Mouse (Mus musculus) small intestine, adult 2 months (tissue): ENCODE data around the gene Lrba.

Experiments used
- CTCF ChIP-seq: fragments of 200-500 bp; IDR thresholded peaks from 2 replicates; pipeline ENCODE4 v1.5.1; 2012; ENCODE audit warnings: low read depth, mild to moderate bottlenecking, control low read depth, inconsistent platforms, low read length, moderate library complexity, mixed read lengths; ENCODE audit not compliant: insufficient replicate concordance, insufficient read length; ENCODE audit errors: extremely low read depth
- POLR2A ChIP-seq: fragments of 200-500 bp; IDR thresholded peaks from 2 replicates; pipeline ENCODE4 v1.6.1; 2012; ENCODE audit warnings: low read depth, mild to moderate bottlenecking, control low read depth, inconsistent platforms, low read length, moderate library complexity

DNA sequence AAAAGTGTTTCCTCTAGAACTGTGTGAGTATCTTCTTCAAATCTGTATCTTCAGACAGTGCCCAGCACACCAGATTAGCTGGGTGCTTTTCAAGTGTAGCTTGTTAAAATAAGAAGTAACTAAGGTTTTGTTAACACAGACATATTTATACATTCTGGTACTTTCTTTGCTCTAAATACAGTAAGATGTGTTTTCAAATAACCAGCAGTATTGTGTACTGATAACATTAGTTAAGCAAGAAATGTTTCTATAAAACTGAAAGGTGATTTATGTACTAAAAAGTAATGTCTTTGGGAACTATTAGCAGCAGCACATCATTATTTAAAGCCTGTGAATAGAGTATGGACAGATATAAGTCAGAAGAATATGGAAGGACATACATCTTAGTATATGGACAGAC lies 417.3 kb downstream of the Lrba start:
- TF ChIP-seq CTCF = no peak
- TF ChIP-seq POLR2A = no peak
